Mouse (Mus musculus) myocyte (in vitro differentiated cells): ENCODE measurements at regions not wholly inside any gene's neighbourhood (a gene's known extent, or its start where the extent isn't known, plus 50 kb on each side); places are given as distances from the start of the nearest gene placed in this dataset.

Experiments used
- H3K27me3 ChIP-seq: one replicate; pipeline ENCODE4 v1.6.1; 2011; ENCODE audit not compliant: control insufficient read depth, insufficient read depth, insufficient read length
- H3K36me3 ChIP-seq: one replicate; pipeline ENCODE4 v1.6.1; 2011; ENCODE audit not compliant: control insufficient read depth, insufficient read depth
- H3K4me2 ChIP-seq: one replicate; pipeline ENCODE4 v1.6.1; 2011; ENCODE audit warnings: low read depth, control low read depth
- H3K4me3 ChIP-seq: one replicate; pipeline ENCODE4 v1.5.1; 2011; ENCODE audit warnings: mild to moderate bottlenecking, control low read depth, moderate library complexity
- H3K79me2 ChIP-seq: one replicate; pipeline ENCODE4 v1.6.1; 2011; ENCODE audit not compliant: control insufficient read depth, insufficient read depth
- H3ac ChIP-seq: one replicate; pipeline ENCODE4 v1.6.1; 2011; ENCODE audit not compliant: control insufficient read depth, insufficient read length
- CEBPB ChIP-seq: IDR thresholded peaks from 2 replicates; pipeline ENCODE4 v1.6.1; 2011; ENCODE audit warnings: mild to moderate bottlenecking, moderate library complexity; ENCODE audit not compliant: poor library complexity, insufficient read depth, severe bottlenecking
- E2F4 ChIP-seq: IDR thresholded peaks from one replicate; pipeline ENCODE4 v1.6.1; 2011; ENCODE audit warnings: mild to moderate bottlenecking, control low read depth, moderate library complexity; ENCODE audit not compliant: insufficient read depth
- MAX ChIP-seq: IDR thresholded peaks from one replicate; pipeline ENCODE4 v1.6.1; 2011; ENCODE audit warnings: low read depth, mild to moderate bottlenecking, control low read depth
- MYOD1 ChIP-seq, 3 experiments: IDR thresholded peaks; one replicate each; pipeline ENCODE4 v1.6.1; 2011; ENCODE audit warnings: control low read depth in 2 of 3, low read depth in 2 of 3, mild to moderate bottlenecking in 2 of 3, moderate library complexity in 1 of 3; ENCODE audit not compliant: insufficient read length in 2 of 3, control insufficient read depth in 1 of 3
- MYOG ChIP-seq, 3 experiments: IDR thresholded peaks; one replicate each; pipeline ENCODE4 v1.6.1; 2011; ENCODE audit warnings: control low read depth in 2 of 3, low read depth in 2 of 3, mild to moderate bottlenecking in 2 of 3; ENCODE audit not compliant: insufficient read length in 2 of 3, control insufficient read depth in 1 of 3, insufficient read depth in 1 of 3
- POLR2A ChIP-seq: IDR thresholded peaks from one replicate; pipeline ENCODE4 v1.6.1; 2011; ENCODE audit warnings: low read depth, mild to moderate bottlenecking, control low read depth, moderate library complexity; ENCODE audit not compliant: insufficient read length
- POLR2AphosphoS2 ChIP-seq: IDR thresholded peaks from one replicate; pipeline ENCODE4 v1.6.1; 2011; ENCODE audit warnings: low read depth, control low read depth; ENCODE audit not compliant: insufficient read length
- REST ChIP-seq: IDR thresholded peaks from one replicate; pipeline ENCODE4 v1.6.1; 2011; ENCODE audit warnings: mild to moderate bottlenecking, control low read depth, moderate library complexity; ENCODE audit not compliant: insufficient read depth, insufficient read length
- SRF ChIP-seq: IDR thresholded peaks from one replicate; pipeline ENCODE4 v1.6.1; 2011; ENCODE audit warnings: low read depth; ENCODE audit not compliant: control insufficient read depth, insufficient read length
- TCF12 ChIP-seq: IDR thresholded peaks from one replicate; pipeline ENCODE4 v1.6.1; 2011; ENCODE audit warnings: mild to moderate bottlenecking, control low read depth; ENCODE audit not compliant: poor library complexity, insufficient read depth, severe bottlenecking
- TCF3 ChIP-seq: IDR thresholded peaks from one replicate; pipeline ENCODE4 v1.6.1; 2011; ENCODE audit warnings: low read depth, control low read depth; ENCODE audit not compliant: insufficient read length
- USF1 ChIP-seq: IDR thresholded peaks from one replicate; pipeline ENCODE4 v1.6.1; 2011; ENCODE audit warnings: low read depth, mild to moderate bottlenecking, control low read depth, moderate library complexity

DNA sequence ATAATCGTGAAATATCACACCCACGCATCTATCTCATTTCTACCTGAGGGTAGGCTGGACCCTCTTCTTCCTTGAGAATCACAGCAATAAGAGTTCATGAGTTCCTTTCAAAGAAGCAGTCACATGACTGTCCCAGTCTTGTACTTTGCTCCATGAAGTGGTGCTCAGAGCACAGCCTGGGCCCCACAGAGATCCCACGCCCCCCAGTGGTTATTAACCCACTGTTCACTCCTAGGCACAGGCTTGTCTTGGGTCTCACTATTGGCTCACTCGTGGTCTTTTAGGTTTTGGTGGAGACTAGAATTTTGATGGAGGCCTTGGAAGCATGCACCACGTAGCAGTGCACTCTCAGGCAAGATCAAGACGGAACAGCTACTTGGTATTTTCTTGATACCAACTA is 57.4 kb upstream of the Shisa3 start:
- no peak for TF ChIP-seq MYOD1 (IDR thresholded peaks at IDR 0.05; ENCODE audit: control insufficient read depth in 1 of 3, insufficient read length in 2 of 3, low read depth in 2 of 3)
- no peak for TF ChIP-seq POLR2AphosphoS2
- TF ChIP-seq MAX = no peak
- no peak for TF ChIP-seq POLR2A
- no peak for TF ChIP-seq MYOG (IDR thresholded peaks at IDR 0.05; ENCODE audit: control insufficient read depth in 1 of 3, insufficient read depth in 1 of 3, insufficient read length in 2 of 3, low read depth in 2 of 3)
- no peak for TF ChIP-seq SRF
- TF ChIP-seq E2F4 = no peak
- TF ChIP-seq CEBPB = no peak
- no peak for TF ChIP-seq TCF3
- TF ChIP-seq REST = no peak
- TF ChIP-seq TCF12 = no peak
- no peaks in the 10 kb centered on the region for H3K36me3 ChIP-seq
- H3K27me3 ChIP-seq = no peaks in the 10 kb centered on the region
- no peaks in the 10 kb centered on the region for H3K79me2 ChIP-seq
- H3K4me3 ChIP-seq = no peak overlapping the region
- H3K4me2 ChIP-seq = no peak overlapping the region
- no peak overlapping the region for H3ac ChIP-seq

DNA sequence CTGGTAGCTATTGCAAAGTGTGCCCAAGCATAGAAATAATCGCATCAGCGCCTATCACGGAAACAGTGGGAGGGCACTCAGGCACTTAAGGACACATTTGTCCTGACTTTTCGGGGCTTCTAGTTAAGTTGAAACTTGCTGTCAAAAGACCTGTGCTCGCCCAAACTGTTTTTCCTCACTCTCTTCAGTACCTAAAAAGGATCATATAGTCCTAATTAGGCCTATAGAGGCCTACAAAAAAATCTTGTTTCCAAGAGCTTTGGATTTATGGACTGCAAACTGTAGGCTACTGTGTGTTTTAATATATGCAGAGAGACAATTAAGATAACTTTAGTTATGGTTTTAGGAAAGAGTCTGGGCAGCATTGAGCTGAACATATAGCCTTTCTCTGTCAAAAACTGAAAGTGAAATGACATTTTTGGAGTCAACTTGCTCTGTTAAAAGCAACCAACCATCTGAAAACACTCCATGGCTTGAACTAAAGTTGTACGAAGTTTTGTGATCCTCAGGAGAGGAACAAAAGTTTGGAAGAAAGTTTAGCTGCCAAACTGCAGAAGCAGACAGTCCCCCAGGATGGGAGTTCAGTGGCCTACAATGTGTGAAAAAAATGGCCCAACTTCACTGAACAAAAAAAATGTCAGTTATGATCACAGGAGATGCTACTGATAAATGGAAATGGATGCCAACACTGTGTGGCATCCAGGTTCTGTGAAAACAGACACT is 55.9 kb upstream of the Shisa3 start:
- Histone ChIP-seq H3K4me2 (no peak overlapping the region), H3K36me3 (no peaks in the 10 kb centered on the region), H3K27me3 (no peaks in the 10 kb centered on the region), H3K79me2 (no peaks in the 10 kb centered on the region), H3ac (no peak overlapping the region), H3K4me3 (no peak overlapping the region)
- no peak for TF ChIP-seq MAX
- TF ChIP-seq CEBPB = no peak
- no peak for TF ChIP-seq MYOG (IDR thresholded peaks at IDR 0.05; ENCODE audit: control insufficient read depth in 1 of 3, insufficient read depth in 1 of 3, insufficient read length in 2 of 3, low read depth in 2 of 3)
- no peak for TF ChIP-seq MYOD1 (IDR thresholded peaks at IDR 0.05; ENCODE audit: control insufficient read depth in 1 of 3, insufficient read length in 2 of 3, low read depth in 2 of 3)
- no peak for TF ChIP-seq E2F4
- TF ChIP-seq REST = no peak
- TF ChIP-seq POLR2AphosphoS2 = no peak
- TF ChIP-seq POLR2A = no peak
- no peak for TF ChIP-seq TCF12
- TF ChIP-seq SRF = no peak

DNA sequence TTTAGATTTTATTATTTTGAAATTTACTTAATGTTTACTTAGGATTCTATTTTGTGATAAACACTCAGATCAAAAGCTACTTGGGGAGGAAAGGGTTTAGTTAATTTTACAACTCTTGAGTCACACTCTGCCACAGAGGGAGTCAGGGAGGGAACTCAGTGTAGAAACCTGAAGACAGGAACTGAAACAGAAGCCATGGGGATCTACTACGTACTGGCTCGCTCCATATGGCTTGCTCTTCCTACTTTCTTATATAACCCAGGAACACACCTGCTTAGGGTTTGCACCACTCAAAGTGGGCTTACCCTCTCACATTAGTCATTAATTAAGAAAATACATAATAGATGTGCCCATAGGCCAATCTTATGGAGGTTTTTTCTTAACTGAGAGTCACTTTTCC is 54.8 kb upstream of the Shisa3 start:
- Histone ChIP-seq H3K27me3 (no peaks in the 10 kb centered on the region), H3K36me3 (no peaks in the 10 kb centered on the region), H3K4me2 (no peak overlapping the region), H3ac (no peak overlapping the region), H3K4me3 (no peak overlapping the region), H3K79me2 (no peaks in the 10 kb centered on the region)
- TF ChIP-seq USF1 = no peak
- no peak for TF ChIP-seq SRF
